Mouse (Mus musculus) lung, adult 2 months (tissue): ENCODE results near the gene Prkch.

Experiments
- CTCF ChIP-seq: fragments of 200-500 bp; IDR thresholded peaks from 2 replicates; pipeline ENCODE4 v1.5.1; 2011; ENCODE audit warnings: mild to moderate bottlenecking, low read length, control low read depth; ENCODE audit not compliant: insufficient read depth
- POLR2A ChIP-seq: fragments of 200-500 bp; IDR thresholded peaks from 2 replicates; pipeline ENCODE4 v1.6.1; 2011; ENCODE audit warnings: low read depth, mild to moderate bottlenecking, control low read depth, low read length, borderline replicate concordance; ENCODE audit errors: extremely low read depth

DNA sequence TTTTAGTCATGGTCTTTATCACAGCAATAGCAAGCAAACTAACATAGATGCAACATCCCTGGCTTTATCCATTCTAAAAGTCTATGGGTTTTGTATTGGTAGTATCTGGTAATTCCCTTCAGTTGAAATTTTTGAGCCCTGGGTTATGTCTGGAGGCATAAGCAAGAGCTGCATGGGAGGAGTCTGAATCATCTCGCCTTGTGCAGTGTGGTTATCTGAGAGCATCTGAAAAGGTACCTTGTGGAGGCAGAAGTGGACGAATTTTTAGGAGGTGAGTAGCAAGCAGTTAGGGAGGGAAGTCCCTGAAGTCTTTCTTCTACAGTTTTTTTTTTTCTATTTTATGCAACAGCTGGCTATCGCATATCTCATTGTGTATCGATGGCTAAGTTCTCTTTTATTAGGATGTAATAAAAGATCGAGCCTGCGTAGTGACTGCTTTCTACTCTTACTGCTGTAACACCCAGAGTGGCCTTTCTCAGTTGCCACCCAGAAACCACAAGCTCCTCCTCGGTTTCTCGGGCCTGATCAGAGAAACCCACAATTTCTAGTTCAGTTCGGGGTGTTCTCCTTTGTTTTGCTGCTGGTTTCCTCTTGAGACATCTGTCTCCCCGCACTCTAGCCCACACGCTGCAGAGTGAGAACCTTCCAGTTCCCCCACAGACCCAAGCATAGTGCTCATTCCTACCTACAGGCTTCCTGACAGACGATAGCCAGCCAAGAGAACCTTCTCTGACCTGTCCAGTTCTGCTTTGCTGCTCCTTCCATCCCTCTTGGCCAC, 8.6 kb downstream of the Prkch start:
- no peak for TF ChIP-seq POLR2A
- TF ChIP-seq CTCF = no peak
